Mouse (Mus musculus) megakaryocyte, embryonic 14.5 days (primary cell): ENCODE measurements around the gene Dclk1. TPM values are rescaled to one million over a fixed set of nuclear protein-coding genes. Genes with fewer than 3 reads are reported as not detected.

Experiments used
- H3K27me3 ChIP-seq: replicated peaks from 2 replicates; pipeline ENCODE3; 2012; ENCODE audit warnings: inconsistent platforms
- H3K36me3 ChIP-seq: replicated peaks from 2 replicates; pipeline ENCODE3; 2012; ENCODE audit warnings: low read length, inconsistent platforms, mixed read lengths
- H3K4me1 ChIP-seq: 2 replicates; pipeline ENCODE4 v1.6.1; 2012; ENCODE audit warnings: inconsistent platforms
- H3K4me3 ChIP-seq: replicated peaks from 2 replicates; pipeline ENCODE3; 2012; ENCODE audit warnings: moderate library complexity, mild to moderate bottlenecking, inconsistent platforms
- H3K9me3 ChIP-seq: 2 replicates; pipeline ENCODE4 v1.6.1; 2012; ENCODE audit warnings: inconsistent platforms
- FLI1 ChIP-seq: IDR thresholded peaks from 2 replicates; pipeline ENCODE4 v1.6.1; 2012; ENCODE audit warnings: low read length, inconsistent platforms, mixed read lengths
- GATA1 ChIP-seq: IDR thresholded peaks from 3 replicates; pipeline ENCODE4 v1.6.1; 2012; ENCODE audit warnings: mixed read lengths, low read length, inconsistent platforms, borderline replicate concordance
- polyA plus RNA-seq: library from polyadenylated mRNA; stranded (reverse); fragments of >175 nt; gene quantifications from 2 replicates; pipeline ENCODE4 v1.2.3, GENCODE M21; 2012; ENCODE audit warnings: low replicate concordance; ENCODE audit not compliant: insufficient read depth

The Dclk1 gene
- polyA plus RNA-seq, 1 experiment, result not detected

GRCm38 (mm10) chr3:55461092-55461491 lies 218.9 kb downstream of the Dclk1 start:
- H3K4me1 ChIP-seq, result peaks cover 3% of the 10 kb centered on the region; the same call in 1 of the 2 replicates
- peaks cover 5% of the 10 kb centered on the region for H3K27me3 ChIP-seq
- no peak overlapping the region for H3K4me3 ChIP-seq
- TF ChIP-seq FLI1 (no peak), GATA1 (no peak)
- H3K36me3 ChIP-seq, result no peaks in the 10 kb centered on the region
- H3K9me3 ChIP-seq, result peaks cover 11% of the 10 kb centered on the region

- Histone ChIP-seq H3K27me3 (peaks cover 6% of the 10 kb centered on the region), H3K4me1 (peaks cover 3% of the 10 kb centered on the region; the same call in 1 of the 2 replicates), H3K9me3 (peaks cover 6% of the 10 kb centered on the region; the same call in 1 of the 2 replicates), H3K36me3 (no peaks in the 10 kb centered on the region), H3K4me3 (no peak overlapping the region)
- TF ChIP-seq FLI1 (no peak), GATA1 (no peak)
These were observed 219.8 kb downstream of the Dclk1 start for GRCm38 (mm10) chr3:55461685-55462655.

DNA sequence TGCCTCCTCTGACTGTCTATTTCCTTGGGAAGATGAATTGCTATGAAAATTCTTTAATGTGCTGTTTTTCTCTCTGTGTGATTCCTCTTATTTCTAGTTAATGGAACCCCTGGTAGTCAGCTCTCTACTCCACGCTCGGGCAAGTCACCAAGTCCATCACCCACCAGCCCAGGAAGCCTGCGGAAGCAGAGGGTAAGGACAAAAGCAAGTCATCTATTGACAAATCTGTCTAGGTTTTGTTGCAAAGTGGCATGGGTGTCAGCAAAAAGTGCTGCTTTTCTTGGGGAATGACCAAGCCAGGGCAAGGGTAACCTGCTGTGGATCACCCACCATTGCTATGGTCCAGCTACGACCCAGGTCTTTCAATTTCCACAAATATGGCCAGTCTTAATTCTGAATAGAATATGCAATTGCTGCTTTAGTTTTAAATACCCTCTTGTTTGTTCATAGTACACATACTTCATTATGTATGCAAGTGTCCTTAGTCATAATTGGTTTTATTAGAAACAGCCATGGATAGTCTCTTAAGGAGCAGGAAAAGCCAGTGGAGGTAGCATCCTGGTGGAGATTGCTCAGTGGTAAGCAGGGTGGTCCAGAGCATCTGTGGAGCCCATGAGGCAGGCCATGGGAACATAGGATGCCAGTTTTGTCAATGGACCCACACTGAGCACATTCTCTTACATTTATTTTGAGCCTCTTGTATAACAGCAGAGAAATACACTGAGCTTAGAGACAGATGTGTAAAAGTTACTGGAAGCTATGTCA lies 220.9 kb downstream of the Dclk1 start:
- Histone ChIP-seq H3K36me3 (no peaks in the 10 kb centered on the region), H3K27me3 (peaks cover 6% of the 10 kb centered on the region), H3K9me3 (peaks cover 6% of the 10 kb centered on the region; the same call in 1 of the 2 replicates), H3K4me1 (peaks cover 3% of the 10 kb centered on the region; the same call in 1 of the 2 replicates), H3K4me3 (no peak overlapping the region)
- TF ChIP-seq FLI1, result no peak
- TF ChIP-seq GATA1, result no peak

DNA sequence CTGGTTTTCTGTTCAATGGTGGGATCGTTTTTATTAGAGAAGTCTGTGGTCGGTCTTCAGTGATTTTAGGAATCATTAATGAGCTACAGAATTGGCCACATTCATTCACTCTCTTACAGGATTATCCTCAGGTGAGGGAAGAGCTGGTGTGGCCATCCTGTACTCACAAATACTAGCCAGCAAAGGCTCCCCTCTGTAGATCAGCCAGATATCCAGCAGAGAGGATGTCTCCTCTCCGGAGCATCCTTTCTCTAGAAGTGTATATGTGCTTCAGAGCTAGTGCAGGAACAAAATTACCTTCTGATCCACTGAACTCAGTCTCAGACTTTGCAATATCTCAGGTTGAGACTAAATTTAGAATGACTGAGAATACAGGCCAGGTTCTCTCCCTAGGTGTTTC lies 222.1 kb downstream of the Dclk1 start:
- no peak for TF ChIP-seq GATA1
- TF ChIP-seq FLI1, result no peak
- no peaks in the 10 kb centered on the region for H3K36me3 ChIP-seq
- peaks cover 6% of the 10 kb centered on the region; the same call in 1 of the 2 replicates for H3K9me3 ChIP-seq
- H3K4me1 ChIP-seq, result peaks cover 3% of the 10 kb centered on the region; the same call in 1 of the 2 replicates
- H3K4me3 ChIP-seq, result no peak overlapping the region
- peaks cover 6% of the 10 kb centered on the region for H3K27me3 ChIP-seq

DNA sequence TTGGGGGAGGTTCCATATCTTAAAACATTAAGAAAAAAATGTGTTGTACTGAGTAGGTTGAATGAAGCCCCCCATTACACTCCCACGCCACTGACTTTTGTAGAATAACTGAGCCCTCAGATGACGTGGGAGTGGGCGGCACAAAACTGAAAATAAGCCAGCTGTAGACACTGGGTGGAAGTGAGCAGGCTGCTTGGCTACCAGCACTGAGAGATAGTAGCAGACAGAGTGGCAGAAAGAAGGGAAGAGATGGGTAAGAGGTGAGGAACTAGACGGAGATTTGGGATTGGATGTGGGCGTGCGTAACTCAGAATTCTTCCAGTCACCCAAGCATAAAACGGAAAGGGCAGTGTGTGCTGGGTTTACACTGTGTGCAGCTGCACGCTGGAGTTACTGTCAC lies 223.6 kb downstream of the Dclk1 start:
- H3K27me3 ChIP-seq, result peaks cover 6% of the 10 kb centered on the region
- TF ChIP-seq FLI1, result no peak
- no peak for TF ChIP-seq GATA1

GRCm38 (mm10) chr3:55466348-55466747 lies 224.2 kb downstream of the Dclk1 start:
- H3K4me3 ChIP-seq, result no peak overlapping the region
- no peaks in the 10 kb centered on the region for H3K36me3 ChIP-seq
- H3K27me3 ChIP-seq, result peaks cover 6% of the 10 kb centered on the region
- TF ChIP-seq GATA1, result no peak
- H3K4me1 ChIP-seq, result peaks cover 3% of the 10 kb centered on the region; the same call in 1 of the 2 replicates
- H3K9me3 ChIP-seq, result no peaks in the 10 kb centered on the region

More for the DNA sequence above, 223.6 kb downstream of the Dclk1 start:
- Histone ChIP-seq H3K4me3 (no peak overlapping the region), H3K4me1 (peaks cover 3% of the 10 kb centered on the region; the same call in 1 of the 2 replicates), H3K9me3 (no peaks in the 10 kb centered on the region), H3K36me3 (no peaks in the 10 kb centered on the region)

DNA sequence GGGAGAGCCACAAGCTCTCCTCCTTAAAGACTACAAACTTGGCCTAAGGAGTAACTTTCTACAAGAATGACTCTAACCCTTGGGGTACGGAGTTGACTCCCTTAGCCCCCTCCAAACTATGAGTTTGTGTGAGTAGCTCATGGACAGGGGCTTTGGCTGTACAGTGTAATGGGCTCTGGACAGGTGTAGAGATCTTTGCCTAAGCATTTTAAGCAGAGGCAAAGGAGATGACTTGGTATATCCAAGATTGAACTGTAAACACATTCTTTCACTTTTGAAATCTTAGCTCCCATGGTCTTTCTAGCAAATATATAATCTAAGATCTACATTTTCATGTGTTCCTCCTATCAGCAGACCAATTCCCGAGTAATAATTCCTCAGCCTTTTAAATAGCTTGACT lies 229.9 kb downstream of the Dclk1 start, which contains the start of gene Gm21954:
Gene Gm21954 (minus strand): TSS at position 101 of the 400 bp plus-strand sequence.
- Histone ChIP-seq H3K4me3 (no peak within 1 kb of the TSS), H3K36me3 (no peaks in the 10 kb centered on the region), H3K9me3 (0 out of 2 replicates have a peak, but pooled peaks cover 2% of the 10 kb centered on the region)

GRCm38 (mm10) chr3:55473146-55473545 lies 231.0 kb downstream of the Dclk1 start:
- Histone ChIP-seq H3K9me3 (0 out of 2 replicates have a peak, but pooled peaks cover 2% of the 10 kb centered on the region), H3K4me1 (no peaks in the 10 kb centered on the region), H3K36me3 (no peaks in the 10 kb centered on the region), H3K4me3 (no peak overlapping the region), H3K27me3 (no peaks in the 10 kb centered on the region)
- TF ChIP-seq GATA1 (no peak), FLI1 (no peak)

More for the DNA sequence above, 229.9 kb downstream of the Dclk1 start, which contains the start of gene Gm21954:
- no peaks in the 10 kb centered on the region for H3K27me3 ChIP-seq
- no peak for TF ChIP-seq GATA1
- TF ChIP-seq FLI1, result no peak
- H3K4me1 ChIP-seq, result no peaks in the 10 kb centered on the region

DNA sequence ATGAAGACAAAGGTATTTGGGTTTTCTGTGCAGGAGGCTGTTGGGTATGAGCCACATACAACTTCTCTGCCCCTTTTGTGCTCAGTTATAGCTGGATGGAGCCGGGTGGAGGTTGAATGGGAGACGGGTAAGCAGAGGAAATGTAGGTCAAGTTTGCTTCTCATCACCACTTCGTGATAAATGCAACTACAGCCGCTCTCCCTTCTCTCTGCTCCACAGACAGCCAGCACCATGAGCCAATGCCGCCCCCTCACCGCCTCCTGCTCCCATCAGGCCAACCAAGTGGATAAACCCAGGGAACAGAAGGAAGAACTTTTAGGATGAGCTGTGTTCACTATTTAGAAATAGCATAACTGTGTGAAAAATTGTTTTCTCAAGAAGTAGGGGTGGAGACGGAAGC lies 234.5 kb downstream of the Dclk1 start:
- 0 out of 2 replicates have a peak, but pooled peaks cover 2% of the 10 kb centered on the region for H3K9me3 ChIP-seq
- H3K4me1 ChIP-seq, result no peaks in the 10 kb centered on the region
- TF ChIP-seq FLI1, result no peak
- no peaks in the 10 kb centered on the region for H3K27me3 ChIP-seq
- H3K36me3 ChIP-seq, result no peaks in the 10 kb centered on the region
- H3K4me3 ChIP-seq, result no peak overlapping the region
